Mouse (Mus musculus) CH12.LX (cell line): ENCODE data around the gene Zfyve27. TPM values are rescaled to one million over a fixed set of nuclear protein-coding genes. Genes with fewer than 3 reads are reported as not detected.

ENCODE experiments used
- DNase-seq: peaks from one replicate; pipeline ENCODE4 v3.0.0-alpha.2; 2013; ENCODE audit errors: extremely low read depth
- H3K27ac ChIP-seq: 2 replicates; pipeline ENCODE4 v1.5.1; 2012; ENCODE audit warnings: low read depth, mild to moderate bottlenecking, control low read depth, moderate library complexity; ENCODE audit not compliant: insufficient read depth
- H3K27me3 ChIP-seq: replicated peaks from 2 replicates; pipeline ENCODE3; 2012; ENCODE audit warnings: inconsistent platforms
- H3K36me3 ChIP-seq, 2 experiments: replicated peaks in 1 of 2; 2 replicates each; pipeline versions ENCODE3 to v1.6.1; 2012; ENCODE audit warnings: inconsistent platforms in 1 of 2, low read length in 1 of 2, mild to moderate bottlenecking in 1 of 2, mixed read lengths in 1 of 2, moderate library complexity in 1 of 2; ENCODE audit not compliant: control insufficient read depth in 1 of 2, insufficient read depth in 1 of 2
- H3K4me1 ChIP-seq, 2 experiments: 2 replicates each; pipeline ENCODE4 v1.6.1; 2012; ENCODE audit warnings: inconsistent platforms in 1 of 2, moderate library complexity in 1 of 2; ENCODE audit not compliant: insufficient read depth in 2 of 2, control insufficient read depth in 1 of 2
- H3K4me2 ChIP-seq: 2 replicates; pipeline ENCODE4 v1.6.1; 2012; ENCODE audit warnings: low read depth, mild to moderate bottlenecking, control low read depth; ENCODE audit not compliant: poor library complexity, insufficient read depth, severe bottlenecking
- H3K4me3 ChIP-seq, 3 experiments: fragments of 150-350 bp in 1 of 3; sonication (generic) in 1 of 3; replicated peaks in 1 of 3; 2 replicates each; pipeline versions ENCODE3 to v1.5.1; 2011 to 2012; ENCODE audit warnings: low read depth in 2 of 3, low read length in 2 of 3, mild to moderate bottlenecking in 2 of 3, moderate library complexity in 2 of 3, control low read depth in 1 of 3, improper control_type of control experiment in 1 of 3, inconsistent platforms in 1 of 3, mixed read lengths in 1 of 3; ENCODE audit not compliant: poor library complexity in 1 of 3
- H3K79me2 ChIP-seq: replicated peaks from 2 replicates; pipeline ENCODE4 v1.6.1; 2012; ENCODE audit warnings: mild to moderate bottlenecking, moderate library complexity; ENCODE audit not compliant: control insufficient read depth, poor library complexity, insufficient read depth, severe bottlenecking; ENCODE audit errors: extremely low read depth
- H3K9ac ChIP-seq: 2 replicates; pipeline ENCODE4 v1.6.1; 2012; ENCODE audit warnings: low read depth, mild to moderate bottlenecking, control low read depth, moderate library complexity; ENCODE audit not compliant: insufficient read depth
- H3K9me3 ChIP-seq: replicated peaks from 2 replicates; pipeline ENCODE3; 2012; ENCODE audit warnings: low read length, inconsistent platforms, mixed read lengths
- CHD1 ChIP-seq: IDR thresholded peaks from 2 replicates; pipeline ENCODE4 v1.6.1; 2012; ENCODE audit warnings: low read depth, low read length, improper control_type of control experiment, inconsistent platforms
- CHD2 ChIP-seq: IDR thresholded peaks from 2 replicates; pipeline ENCODE4 v1.6.1; 2011; ENCODE audit warnings: low read length, improper control_type of control experiment
- CTCF ChIP-seq, 2 experiments: IDR thresholded peaks in 1 of 2; conservative IDR thresholded peaks in 1 of 2; 2 replicates each; pipeline ENCODE4 v1.5.1; 2011 to 2012; ENCODE audit warnings: low read depth in 2 of 2, low read length in 2 of 2, improper control_type of control experiment in 1 of 2, inconsistent platforms in 1 of 2, mild to moderate bottlenecking in 1 of 2, moderate library complexity in 1 of 2
- E2F4 ChIP-seq: IDR thresholded peaks from 2 replicates; pipeline ENCODE4 v1.6.1; 2011; ENCODE audit warnings: low read depth, low read length, improper control_type of control experiment; ENCODE audit not compliant: insufficient replicate concordance
- EP300 ChIP-seq: IDR thresholded peaks from 2 replicates; pipeline ENCODE4 v1.6.1; 2011; ENCODE audit warnings: low read length, improper control_type of control experiment
- GABPA ChIP-seq: IDR thresholded peaks from 2 replicates; pipeline ENCODE4 v1.6.1; 2012; ENCODE audit warnings: low read depth, low read length, improper control_type of control experiment, inconsistent platforms; ENCODE audit not compliant: insufficient replicate concordance
- JUN ChIP-seq: IDR thresholded peaks from 2 replicates; pipeline ENCODE4 v1.6.1; 2011; ENCODE audit warnings: low read depth, mild to moderate bottlenecking, low read length, improper control_type of control experiment, moderate library complexity; ENCODE audit not compliant: insufficient read depth
- JUND ChIP-seq: conservative IDR thresholded peaks from 2 replicates; pipeline ENCODE4 v1.6.1; 2011; ENCODE audit warnings: low read depth, low read length, improper control_type of control experiment
- MAFK ChIP-seq: IDR thresholded peaks from 2 replicates; pipeline ENCODE4 v1.6.1; 2011; ENCODE audit warnings: low read length, improper control_type of control experiment; ENCODE audit not compliant: insufficient replicate concordance
- MAX ChIP-seq: IDR thresholded peaks from 2 replicates; pipeline ENCODE4 v1.6.1; 2011; ENCODE audit warnings: low read length, improper control_type of control experiment
- MAZ ChIP-seq: IDR thresholded peaks from 2 replicates; pipeline ENCODE4 v1.6.1; 2012; ENCODE audit warnings: low read depth, mild to moderate bottlenecking, inconsistent platforms, low read length, improper control_type of control experiment, moderate library complexity
- MYC ChIP-seq: IDR thresholded peaks from 2 replicates; pipeline ENCODE4 v1.6.1; 2011; ENCODE audit warnings: low read depth, mild to moderate bottlenecking, improper control_type of control experiment, low read length
- NELFE ChIP-seq: IDR thresholded peaks from 2 replicates; pipeline ENCODE4 v1.6.1; 2011; ENCODE audit warnings: low read depth, low read length, improper control_type of control experiment
- PAX5 ChIP-seq: IDR thresholded peaks from 2 replicates; pipeline ENCODE4 v1.6.1; 2012; ENCODE audit warnings: low read length, inconsistent platforms, mixed read lengths
- POLR2A ChIP-seq: IDR thresholded peaks from 2 replicates; pipeline ENCODE4 v1.6.1; 2011; ENCODE audit warnings: low read depth, mild to moderate bottlenecking, improper control_type of control experiment, low read length
- POLR2AphosphoS2 ChIP-seq: IDR thresholded peaks from 2 replicates; pipeline ENCODE4 v1.6.1; 2011; ENCODE audit warnings: low read depth, low read length, improper control_type of control experiment
- RAD21 ChIP-seq: IDR thresholded peaks from 2 replicates; pipeline ENCODE4 v1.6.1; 2011; ENCODE audit warnings: low read depth, mild to moderate bottlenecking, low read length, improper control_type of control experiment, moderate library complexity
- SIN3A ChIP-seq: IDR thresholded peaks from 2 replicates; pipeline ENCODE4 v1.6.1; 2012; ENCODE audit warnings: low read length, improper control_type of control experiment, inconsistent platforms
- SMC3 ChIP-seq: IDR thresholded peaks from 2 replicates; pipeline ENCODE4 v1.6.1; 2011; ENCODE audit warnings: low read depth, low read length, improper control_type of control experiment
- TBP ChIP-seq: conservative IDR thresholded peaks from 2 replicates; pipeline ENCODE4 v1.6.1; 2011; ENCODE audit warnings: low read depth, low read length, improper control_type of control experiment
- TCF12 ChIP-seq: IDR thresholded peaks from 2 replicates; pipeline ENCODE4 v1.6.1; 2014; ENCODE audit warnings: low read depth, mild to moderate bottlenecking, inconsistent platforms, low read length, improper control_type of control experiment
- UBTF ChIP-seq: IDR thresholded peaks from 2 replicates; pipeline ENCODE4 v1.6.1; 2012; ENCODE audit warnings: low read depth, mild to moderate bottlenecking, inconsistent platforms, low read length, improper control_type of control experiment, moderate library complexity
- USF1 ChIP-seq: IDR thresholded peaks from 2 replicates; pipeline ENCODE4 v1.6.1; 2014; ENCODE audit warnings: low read depth, mild to moderate bottlenecking, inconsistent platforms, low read length, improper control_type of control experiment
- USF2 ChIP-seq: conservative IDR thresholded peaks from 2 replicates; pipeline ENCODE4 v1.6.1; 2011; ENCODE audit warnings: low read depth, low read length, improper control_type of control experiment
- ZKSCAN1 ChIP-seq: IDR thresholded peaks from 2 replicates; pipeline ENCODE4 v1.6.1; 2012; ENCODE audit warnings: low read depth, inconsistent platforms, low read length, improper control_type of control experiment, borderline replicate concordance
- dilution Hi-C: fragments of 300-500 bp; cut with MboI; formaldehyde crosslinking; loops from 2 replicates; pipeline ENCODE4 v1.14.3; 2020; ENCODE audit warnings: low sequenced_read_pairs; ENCODE audit not compliant: extremely low pct_unique_long_range_greater_than_20kb, extremely low pct_ligation_motif_present
- in situ Hi-C: fragments of 300-500 bp; cut with MboI; formaldehyde crosslinking; loops from 3 replicates; pipeline ENCODE4 v1.14.3; 2019; ENCODE audit warnings: low sequenced_read_pairs, low pct_ligation_motif_present, low pct_unique_long_range_greater_than_20kb, mixed read lengths
- polyA plus RNA-seq: library from polyadenylated mRNA; unstranded; fragments of >175 nt; gene quantifications from 2 replicates; pipeline ENCODE4 v1.2.1, GENCODE M21; 2012; ENCODE audit warnings: low read depth; ENCODE audit not compliant: insufficient read length
- total RNA-seq, 2 experiments: library from RNA; depleted of rRNA; stranded (reverse); fragments of 300-350 nt in 1 of 2; fragments of >200 nt in 1 of 2; gene quantifications; 2 replicates each; pipeline ENCODE4 v1.2.3; 2012 to 2014

Gene Zfyve27
- total and polyA plus RNA-seq, 3 experiments: 11.4 to 19.2 (median 16.2) TPM

- no peak overlapping the region for H3K4me3 ChIP-seq
- TF ChIP-seq SIN3A: no peak
- TF ChIP-seq MAZ: no peak
- no peak for TF ChIP-seq ZKSCAN1
- no peak for TF ChIP-seq RAD21
- TF ChIP-seq UBTF: no peak
- TF ChIP-seq TBP: no peak
- no peak for TF ChIP-seq JUN
- no peak for TF ChIP-seq EP300
- TF ChIP-seq SMC3: no peak
- TF ChIP-seq CHD1: no peak
- TF ChIP-seq PAX5: no peak
- no peak for TF ChIP-seq CHD2
- TF ChIP-seq MYC: no peak
- TF ChIP-seq POLR2AphosphoS2: no peak
- no peak for TF ChIP-seq NELFE
- no peak for TF ChIP-seq CTCF (conservative IDR thresholded peaks at IDR 0.05 in 1 of 2, IDR thresholded peaks at IDR 0.05 in 1 of 2; ENCODE audit: low read depth in 2 of 2, low read length in 2 of 2)
- no peak overlapping the region for H3K4me2 ChIP-seq
- no peaks in the 10 kb centered on the region for H3K4me1 ChIP-seq
- H3K27me3 ChIP-seq: no peaks in the 10 kb centered on the region
- peaks cover 45 to 80% of the 10 kb centered on the region in 2 experiments for H3K36me3 ChIP-seq
- H3K9me3 ChIP-seq: no peaks in the 10 kb centered on the region
- no peaks in the 10 kb centered on the region; the same call in none of the 2 replicates for H3K79me2 ChIP-seq
- no peak for DNase-seq
- dilution Hi-C loops (no loop called here), in situ Hi-C loops (no loop called here)
- no peak overlapping the region for H3K9ac ChIP-seq
- no peak overlapping the region for H3K27ac ChIP-seq
Observed at GRCm38 (mm10) chr19:42177461-42177860, 13.7 kb downstream of the Zfyve27 start.

DNA sequence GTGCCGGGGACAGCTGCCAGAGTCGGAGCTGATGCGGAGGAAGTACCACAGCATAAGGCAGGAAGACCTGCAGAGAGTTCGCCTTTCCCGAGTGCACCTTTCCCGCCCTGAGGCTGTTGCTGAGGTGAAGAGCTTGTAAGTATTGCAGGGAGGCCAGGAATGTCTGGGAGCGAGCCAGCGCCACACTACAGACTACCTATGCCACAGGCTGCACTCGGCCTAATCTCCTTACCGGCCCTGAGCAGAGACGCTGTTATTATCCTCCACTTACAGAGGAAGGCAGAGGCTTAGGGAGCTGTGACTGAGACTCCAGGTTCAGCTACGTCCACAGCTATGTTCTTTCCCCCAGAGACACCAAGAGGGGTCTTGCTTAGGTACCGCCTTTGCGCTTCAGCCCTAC lies 15.6 kb downstream of the Zfyve27 start:
- H3K9me3 ChIP-seq: no peaks in the 10 kb centered on the region
- in situ Hi-C loops (no loop called here), dilution Hi-C loops (no loop called here)
- peaks cover 63 to 88% of the 10 kb centered on the region in 2 experiments for H3K36me3 ChIP-seq
- no peak for TF ChIP-seq PAX5
- TF ChIP-seq USF2: no peak
- no peak for TF ChIP-seq MAZ
- TF ChIP-seq SMC3: no peak
- no peak for TF ChIP-seq MAX
- no peak for TF ChIP-seq MYC
- no peak for TF ChIP-seq JUND
- no peak for TF ChIP-seq MAFK
- no peak for TF ChIP-seq JUN
- TF ChIP-seq E2F4: no peak
- no peak for TF ChIP-seq EP300
- TF ChIP-seq TCF12: no peak
- TF ChIP-seq POLR2AphosphoS2: no peak
- no peak for TF ChIP-seq GABPA
- TF ChIP-seq POLR2A: no peak
- no peak for TF ChIP-seq USF1
- no peak for TF ChIP-seq CHD1
- no peak overlapping the region for H3K4me3 ChIP-seq
- H3K27me3 ChIP-seq: no peaks in the 10 kb centered on the region
- no peak overlapping the region for H3K9ac ChIP-seq
- no peak overlapping the region for H3K4me2 ChIP-seq
- no peak overlapping the region for H3K27ac ChIP-seq
- no peaks in the 10 kb centered on the region; the same call in 1 of the 2 replicates for H3K79me2 ChIP-seq
- DNase-seq: no peak
- no peaks in the 10 kb centered on the region for H3K4me1 ChIP-seq
